Comparison of ENCODE assay signal across 39 mouse cellular contexts in the genomic region with DNA sequence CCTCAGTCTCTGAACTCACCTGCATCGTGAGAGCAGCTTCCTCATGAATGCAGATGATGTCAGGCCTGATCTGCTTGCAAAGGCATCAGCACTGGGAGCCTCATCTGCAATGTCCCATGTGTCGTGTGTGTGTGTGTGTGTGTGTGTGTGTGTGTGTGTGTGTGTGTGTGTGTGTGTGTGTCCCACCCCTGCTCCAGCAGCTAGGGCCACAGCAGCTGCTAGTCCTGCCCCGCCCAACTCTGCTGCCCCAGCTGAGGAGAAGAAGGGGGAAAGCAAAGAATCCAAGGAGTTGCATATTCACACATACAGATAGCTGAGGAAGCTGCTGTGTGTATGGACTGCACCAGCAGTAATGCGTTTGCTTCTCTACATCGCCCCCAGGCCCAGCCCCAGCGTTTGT. TPM values are rescaled to one million over a fixed set of nuclear protein-coding genes. Genes with fewer than 3 reads are reported as not detected.
"Had no signal": no experiment of that assay in that cellular context is flagged by ENCODE, and none has a peak within 500 bp of the region (broad histone marks: within the 10 kb centered on the region; RNA-seq: fewer than 3 reads in every experiment).

No protein-coding gene starts in this region.

- H3K9me3 ChIP-seq: hindbrain, embryonic 10.5 days; hindbrain, embryonic 12.5 days; intestine, embryonic 15.5 days; limb, embryonic 13.5 days; limb, embryonic 15.5 days; liver, embryonic 12.5 days had no signal

- H3K36me3 ChIP-seq: heart, embryonic 12.5 days; hindbrain, embryonic 10.5 days; hindbrain, embryonic 12.5 days; intestine, embryonic 15.5 days; limb, embryonic 13.5 days; limb, embryonic 15.5 days; liver, embryonic 12.5 days had no signal

- H3K4me2 ChIP-seq: heart, embryonic 12.5 days; hindbrain, embryonic 12.5 days; hindbrain, embryonic 14.5 days; intestine, embryonic 15.5 days; limb, embryonic 13.5 days; limb, embryonic 15.5 days; liver, embryonic 12.5 days had no signal

- DNase-seq: gastrocnemius, adult 2 months; gastrocnemius, postnatal 10 days; gastrocnemius, postnatal 25 days; heart, adult 2 months; heart, postnatal 4 days; kidney, adult 18-20 months; kidney, adult 8-10 months; kidney, postnatal 10 days; kidney, postnatal 25 days; kidney, postnatal 4 days had no signal

- ATAC-seq: hindbrain, embryonic 16.5 days; inflammation-experienced regulatory T-cells, adult 6 months; intestine, embryonic 15.5 days; intestine, postnatal 0 days; liver, embryonic 12.5 days had no signal

- H3K4me1 ChIP-seq: heart, embryonic 12.5 days; hindbrain, embryonic 10.5 days; hindbrain, embryonic 12.5 days; liver, embryonic 12.5 days had no signal

- H3K4me3 ChIP-seq: gastrocnemius, adult 2 months; heart, adult 2 months; heart, embryonic 12.5 days; hindbrain, embryonic 10.5 days; hindbrain, embryonic 12.5 days; intestine, embryonic 15.5 days; layer of hippocampus, adult 2 months; limb, embryonic 13.5 days; limb, embryonic 15.5 days; liver, embryonic 12.5 days had no signal

- H3K27ac ChIP-seq: gastrocnemius, adult 2 months; heart, adult 2 months; hindbrain, embryonic 10.5 days; hindbrain, embryonic 12.5 days; hindbrain, embryonic 14.5 days; intestine, embryonic 15.5 days; layer of hippocampus, adult 2 months; limb, embryonic 13.5 days; limb, embryonic 15.5 days; liver, embryonic 12.5 days; liver, embryonic 14.5 days had no signal

- H3K27me3 ChIP-seq: hindbrain, embryonic 12.5 days; intestine, embryonic 15.5 days; limb, embryonic 13.5 days; limb, embryonic 15.5 days had no signal

RNA-seq across cellular contexts. Expression of a gene that starts 19.1 kb away (rescaled TPM):
- total RNA-seq: gastrocnemius, adult 2 months; gastrocnemius, postnatal 10 days; gastrocnemius, postnatal 25 days; gastrocnemius, postnatal 4 days; granulocyte monocyte progenitor cell, adult 5-6 weeks; heart, adult 2 months; heart, postnatal 25 days; heart, postnatal 4 days; layer of hippocampus, adult 2 months; layer of hippocampus, postnatal 10 days; layer of hippocampus, postnatal 25 days; left cerebral cortex, adult 18-20 months; left cerebral cortex, adult 8-10 months; left cerebral cortex, postnatal 10 days; left cerebral cortex, postnatal 25 days; liver, adult 2 months had no signal
- polyA plus RNA-seq: frontal cortex, adult 2 months; heart, adult 2 months; heart, embryonic 12.5 days; heart, embryonic 14.5 days; heart, embryonic 16.5 days; hindbrain, embryonic 10.5 days; hindbrain, embryonic 12.5 days; hindbrain, embryonic 14.5 days; inflammation-experienced regulatory T-cells, adult 6 months; intestine, embryonic 15.5 days; intestine, postnatal 0 days; kidney, embryonic 14.5 days; kidney, embryonic 16.5 days; limb, embryonic 11.5 days; limb, embryonic 13.5 days; limb, embryonic 15.5 days; liver, adult 2 months; liver, embryonic 12.5 days; liver, embryonic 14.5 days had no signal
